Mouse (Mus musculus) T-cell, adult 2 months (primary cell): ENCODE results near the gene Hgd.

Experiments used
- DNase-seq: peaks from one replicate; pipeline ENCODE4 v3.0.0; 2022; ENCODE audit warnings: low spot score

Hgd gene

GRCm38 (mm10) chr16:37675326-37675725, 95.4 kb downstream of the Hgd start:
- no peak for DNase-seq

GRCm38 (mm10) chr16:37676024-37676676, 96.2 kb downstream of the Hgd start:
- no peak for DNase-seq

DNA sequence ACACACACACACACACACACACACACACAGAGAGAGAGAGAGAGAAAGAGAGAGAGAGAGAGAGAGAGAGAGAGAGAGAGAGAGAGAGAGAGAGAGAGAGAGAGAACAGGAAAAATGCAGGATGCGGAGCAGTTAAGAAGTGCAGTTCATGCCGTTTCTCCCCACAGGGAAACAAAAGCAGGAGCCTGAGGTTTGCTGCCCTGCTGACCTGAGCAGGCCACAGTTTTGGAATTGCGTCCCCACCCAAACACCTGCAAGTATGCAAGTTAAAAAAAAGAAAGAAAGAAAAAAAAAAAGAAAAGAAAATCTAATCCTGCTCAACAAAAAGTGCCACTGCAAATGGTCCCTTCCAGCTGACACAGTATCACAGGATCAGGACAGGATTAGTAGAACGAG, 96.7 kb downstream of the Hgd start:
- no peak for DNase-seq

- DNase-seq: no peak
Measured at GRCm38 (mm10) chr16:37677586-37677985, 97.6 kb downstream of the Hgd start.

GRCm38 (mm10) chr16:37680216-37680615, 100.3 kb downstream of the Hgd start:
- no peak for DNase-seq

- no peak for DNase-seq
Measured at GRCm38 (mm10) chr16:37680831-37681230, 100.9 kb downstream of the Hgd start.
